Mouse (Mus musculus): Measurements from ENCODE around the gene Cfdp1.

GRCm38 (mm10) chr8:111729233-111730170 is 124.6 kb downstream of the Cfdp1 start:
- TF ChIP-seq CTCF (IDR thresholded peaks at IDR 0.05; ENCODE audit: low read depth, low read length) (no peak), TAL1 (conservative IDR thresholded peaks at IDR 0.05; ENCODE audit: low read depth, low read length) (no peak), POLR2AphosphoS5 (IDR thresholded peaks at IDR 0.05; ENCODE audit: insufficient replicate concordance, low read depth, low read length) (no peak), GATA1 (IDR thresholded peaks at IDR 0.05; ENCODE audit: borderline replicate concordance, low read length) (no peak), GATA2 (IDR thresholded peaks at IDR 0.05; ENCODE audit: borderline replicate concordance, low read depth, low read length) (no peak)
